In genomic region chr19:29454141-29454601, GRCm38 (mm10) we compare ENCODE assay signal across 20 mouse cellular contexts. TPM values are rescaled to one million over a fixed set of nuclear protein-coding genes. Genes with fewer than 3 reads are reported as not detected.
DNase-seq lines count a peak whose midpoint lies in the region; ATAC-seq and TF ChIP-seq lines count a peak whose summit lies in the region.
"Had no signal": no experiment of that assay in that cellular context is flagged by ENCODE, and none has a peak within 500 bp of the region (broad histone marks: within the 10 kb centered on the region; RNA-seq: fewer than 3 reads in every experiment).

No protein-coding gene starts in this region.

- no peak for DNase-seq in frontal cortex, postnatal 36 days (ENCODE audit: low spot score in 2 of 2)
- DNase-seq in CH12.LX (ENCODE audit: extremely low read depth) = no peak
- peak; percentile 59 for DNase-seq in thymus, postnatal 14 days
- no peak for DNase-seq in gastrocnemius, postnatal 14 days
- no peak for DNase-seq in left cerebral cortex, adult 18-20 months (ENCODE audit: low spot score in 2 of 2)
- DNase-seq: cerebellum, adult 8-10 months; embryo, embryonic 11 days; gastrocnemius, postnatal 25 days; lung, embryonic 14.5 days; right cerebral cortex, postnatal 14 days had no signal

- TF ChIP-seq POLR2A in CH12.LX (IDR thresholded peaks at IDR 0.05; ENCODE audit: low read depth, low read length) = no peak

- 85% methylated on average over 10 of the region's 10 CpGs for WGBS in forebrain, embryonic 12.5 days

- intact Hi-C loops in gastrocnemius, postnatal 14 days (cut with DNase I; ENCODE audit: low total_unique reads) = no loop called here

- H3K4me3 ChIP-seq in CH12.LX (replicated peaks in 1 of 3; ENCODE audit: low read depth in 2 of 3, low read length in 2 of 3, poor library complexity in 1 of 3) = peak overlapping the region in 1 of 3 experiments; percentile 4
- H3K4me3 ChIP-seq in megakaryocyte, embryonic 14.5 days (replicated peaks) = peak overlapping the region; percentile 9
- no peak overlapping the region for H3K4me3 ChIP-seq in forebrain, embryonic 12.5 days (replicated peaks)
- H3K4me3 ChIP-seq: forebrain, embryonic 15.5 days; heart, embryonic 15.5 days; kidney, embryonic 15.5 days; layer of hippocampus, adult 2 months had no signal

- ATAC-seq in frontal cortex, adult (ENCODE audit: low TSS enrichment) = peak; percentile 38; the same call in 1 of the 2 replicates
- no peak for ATAC-seq in forebrain, embryonic 12.5 days (ENCODE audit: low FRiP score)
- ATAC-seq: forebrain, embryonic 15.5 days; hindbrain, embryonic 16.5 days had no signal

- in situ Hi-C loops in CH12.LX (cut with MboI; ENCODE audit: low pct_ligation_motif_present, low pct_unique_long_range_greater_than_20kb, low sequenced_read_pairs) = no loop called here

- H3K4me2 ChIP-seq in CH12.LX (ENCODE audit: insufficient read depth, low read depth, poor library complexity, severe bottlenecking) = 0 out of 2 replicates have a peak overlapping the region, but pooled peaks have one; percentile 11
- H3K4me2 ChIP-seq in forebrain, embryonic 12.5 days = no peak overlapping the region
- H3K4me2 ChIP-seq: forebrain, embryonic 15.5 days; heart, embryonic 15.5 days; kidney, embryonic 15.5 days; lung, embryonic 14.5 days had no signal

- no peak for TF ChIP-seq CTCF in CH12.LX (conservative IDR thresholded peaks at IDR 0.05 in 1 of 2, IDR thresholded peaks at IDR 0.05 in 1 of 2; ENCODE audit: low read depth in 2 of 2, low read length in 2 of 2)

- H3K27me3 ChIP-seq in CH12.LX (replicated peaks) = no peaks in the 10 kb centered on the region
- peaks cover 2% of the 10 kb centered on the region for H3K27me3 ChIP-seq in megakaryocyte, embryonic 14.5 days (replicated peaks)
- no peaks in the 10 kb centered on the region for H3K27me3 ChIP-seq in forebrain, embryonic 12.5 days
- H3K27me3 ChIP-seq: forebrain, embryonic 15.5 days; heart, embryonic 15.5 days; kidney, embryonic 15.5 days had no signal

- TF ChIP-seq EP300 in CH12.LX (IDR thresholded peaks at IDR 0.05; ENCODE audit: low read length) = no peak

- peaks cover 0 to 19% of the 10 kb centered on the region in 2 experiments; a peak in 2 of 4 replicates for H3K4me1 ChIP-seq in CH12.LX (ENCODE audit: control insufficient read depth in 1 of 2, insufficient read depth in 2 of 2)
- H3K4me1 ChIP-seq in megakaryocyte, embryonic 14.5 days = peaks cover 21% of the 10 kb centered on the region
- H3K4me1 ChIP-seq in forebrain, embryonic 12.5 days = no peaks in the 10 kb centered on the region
- H3K4me1 ChIP-seq: forebrain, embryonic 15.5 days; heart, embryonic 15.5 days; kidney, embryonic 15.5 days had no signal

- H3K27ac ChIP-seq in CH12.LX (ENCODE audit: insufficient read depth, low read depth) = no peak overlapping the region
- H3K27ac ChIP-seq in forebrain, embryonic 12.5 days = no peak overlapping the region
- H3K27ac ChIP-seq: forebrain, embryonic 15.5 days; heart, embryonic 15.5 days; kidney, embryonic 15.5 days; layer of hippocampus, adult 2 months; stomach, postnatal 0 days had no signal

- H3K79me2 ChIP-seq in CH12.LX (replicated peaks; ENCODE audit: control insufficient read depth, extremely low read depth, insufficient read depth, poor library complexity, severe bottlenecking) = no peaks in the 10 kb centered on the region

- H3K9ac ChIP-seq in CH12.LX (ENCODE audit: insufficient read depth, low read depth) = no peak overlapping the region; the same call in 1 of the 2 replicates
- no peak overlapping the region for H3K9ac ChIP-seq in forebrain, embryonic 12.5 days
- H3K9ac ChIP-seq: forebrain, embryonic 15.5 days; heart, embryonic 15.5 days; kidney, embryonic 15.5 days; lung, embryonic 14.5 days had no signal

- no peak for TF ChIP-seq RAD21 in CH12.LX (IDR thresholded peaks at IDR 0.05; ENCODE audit: low read depth, low read length)

- H3K9me3 ChIP-seq in CH12.LX (replicated peaks; ENCODE audit: low read length) = no peaks in the 10 kb centered on the region
- no peaks in the 10 kb centered on the region for H3K9me3 ChIP-seq in megakaryocyte, embryonic 14.5 days
- no peaks in the 10 kb centered on the region for H3K9me3 ChIP-seq in forebrain, embryonic 12.5 days
- H3K9me3 ChIP-seq: forebrain, embryonic 15.5 days; heart, embryonic 15.5 days; kidney, embryonic 15.5 days had no signal

- peaks cover 2 to 23% of the 10 kb centered on the region in 2 experiments for H3K36me3 ChIP-seq in CH12.LX (replicated peaks in 1 of 2; ENCODE audit: control insufficient read depth in 1 of 2, insufficient read depth in 1 of 2, low read length in 1 of 2)
- no peaks in the 10 kb centered on the region for H3K36me3 ChIP-seq in megakaryocyte, embryonic 14.5 days (replicated peaks; ENCODE audit: low read length)
- H3K36me3 ChIP-seq in forebrain, embryonic 12.5 days (replicated peaks) = no peaks in the 10 kb centered on the region
- H3K36me3 ChIP-seq: forebrain, embryonic 15.5 days; heart, embryonic 15.5 days; kidney, embryonic 15.5 days had no signal

- dilution Hi-C loops in CH12.LX (cut with MboI; ENCODE audit: extremely low pct_ligation_motif_present, extremely low pct_unique_long_range_greater_than_20kb, low sequenced_read_pairs) = no loop called here

TF ChIP-seq in CH12.LX, 34 proteins besides CTCF, POLR2A, EP300 and RAD21:
- 0 out of 2 replicates have a peak, but pooled peaks have one; percentile 51 for TF ChIP-seq MAX (IDR thresholded peaks at IDR 0.05; ENCODE audit: low read length)
- TF ChIP-seq POLR2AphosphoS2 (IDR thresholded peaks at IDR 0.05; ENCODE audit: low read depth, low read length) = no peak
- TF ChIP-seq MYC (IDR thresholded peaks at IDR 0.05; ENCODE audit: low read depth, low read length) = peak; percentile 61; the same call in 1 of the 2 replicates
- TF ChIP-seq MAFK (IDR thresholded peaks at IDR 0.05; ENCODE audit: insufficient replicate concordance, low read length) = no peak
- TF ChIP-seq ZC3H11A (IDR thresholded peaks at IDR 0.05; ENCODE audit: low read depth, low read length) = no peak

RNA-seq across cellular contexts. Expression of gene Pdcd1lg2, which starts 43.5 kb away (rescaled TPM):
- total RNA-seq in CH12.LX (2012; rRNA removed) = 1.6 and 1.7 TPM in 2 replicates
- 1.4 and 2.4 TPM in 2 replicates for total RNA-seq in CH12.LX (2014; rRNA removed)
- polyA plus RNA-seq in CH12.LX (2012; ENCODE audit: insufficient read length, low read depth) = 4.6 and 5.5 TPM in 2 replicates
- not detected in 2 replicates for polyA plus RNA-seq in megakaryocyte, embryonic 14.5 days (2012; ENCODE audit: insufficient read depth, low replicate concordance)
- 0.14 TPM in 1 of 2 replicates, not detected in the other for polyA plus RNA-seq in forebrain, embryonic 12.5 days (2016; fragmentation: Nextera tagmentation; extraction: Ambion mirVana)
- total RNA-seq in gastrocnemius, postnatal 14 days (2021) = not detected
- under 1 TPM; 0.26 to 0.28 TPM for total RNA-seq in left cerebral cortex, adult 18-20 months (2021)
- total RNA-seq: gastrocnemius, postnatal 25 days; layer of hippocampus, adult 2 months; left cerebral cortex, postnatal 10 days had no signal
- polyA plus RNA-seq: forebrain, embryonic 15.5 days; heart, embryonic 15.5 days; kidney, embryonic 15.5 days; lung, embryonic 14.5 days had no signal
